Mouse (Mus musculus): ENCODE results near the gene Gm21256. TPM values are rescaled to one million over a fixed set of nuclear protein-coding genes. Genes with fewer than 3 reads are reported as not detected.
"Not testable (repeated sequence)": the region's sequence is repeated elsewhere in the genome, so short reads cannot be mapped to it uniquely, and the experiment has no call there.

Gm21256 gene
- total RNA-seq (2021), result not detected
- long read RNA-seq, experiment 1, result 0 reads
- long read RNA-seq, experiment 2, result 0 reads

DNA sequence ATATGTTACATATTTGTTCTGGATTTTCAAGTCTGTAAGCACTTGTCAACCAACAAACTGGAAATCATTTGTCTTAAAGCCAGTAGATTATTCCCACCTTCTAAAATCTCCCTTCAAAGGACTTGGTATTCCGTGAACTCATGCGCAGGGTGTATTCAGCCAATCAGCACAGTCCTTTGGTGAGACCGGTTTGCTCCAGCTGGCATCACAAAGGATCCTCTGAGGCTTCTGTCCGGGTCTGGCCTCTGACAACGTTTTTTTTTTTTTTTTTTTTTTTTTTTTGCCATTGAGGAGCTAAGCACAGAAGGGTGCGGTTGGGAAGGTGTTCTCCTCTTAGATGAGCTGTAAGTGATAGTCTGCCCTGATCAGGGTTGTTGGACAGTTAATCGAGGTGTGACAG, at the start of gene Gm21256:
Gene Gm21256, plus strand, starts transcription at position 301 of the 400 bp plus-strand sequence.
- DNase-seq (ENCODE audit: low spot score in 2 of 2), result not testable (repeated sequence)

Other genes with a start within 250 kb of the Gm21256 start
- gene Gm21170, start 240.1 kb downstream of the Gm21256 start, total RNA-seq (2021), result not detected

All from layer of hippocampus, postnatal 14 days (tissue).